Mouse (Mus musculus) heart, adult 8-10 months (tissue): ENCODE results near the gene Lsamp. TPM values are rescaled to one million over a fixed set of nuclear protein-coding genes. Genes with fewer than 3 reads are reported as not detected.

Experiments
- DNase-seq: peaks from one replicate; pipeline ENCODE4 v3.0.0; 2022; ENCODE audit warnings: low spot score
- total RNA-seq, 4 experiments: library from RNA; stranded (reverse); gene quantifications; 2 replicates each; pipeline ENCODE4 v1.2.4; 2022

Gene Lsamp
- total RNA-seq, 4 experiments from 2014 or later: 1.0 to 2.0 (median 1.4) TPM

GRCm38 (mm10) chr16:40656871-40657270 is 672.7 kb downstream of the Lsamp start:
- DNase-seq: no peak

GRCm38 (mm10) chr16:40685531-40685930 is 701.4 kb downstream of the Lsamp start:
- no peak for DNase-seq

GRCm38 (mm10) chr16:40692292-40692691 is 708.1 kb downstream of the Lsamp start:
- DNase-seq: no peak

- DNase-seq: no peak
Observed at GRCm38 (mm10) chr16:40697253-40697652, 713.1 kb downstream of the Lsamp start.

GRCm38 (mm10) chr16:40708558-40708957 is 724.4 kb downstream of the Lsamp start:
- DNase-seq: no peak

GRCm38 (mm10) chr16:40709574-40709973 is 725.4 kb downstream of the Lsamp start:
- DNase-seq: no peak

GRCm38 (mm10) chr16:40710068-40710467 is 725.9 kb downstream of the Lsamp start:
- DNase-seq: no peak

- no peak for DNase-seq
Observed at GRCm38 (mm10) chr16:40710491-40710890, 726.3 kb downstream of the Lsamp start.

GRCm38 (mm10) chr16:40713725-40714124 is 729.6 kb downstream of the Lsamp start:
- no peak for DNase-seq

GRCm38 (mm10) chr16:40739015-40739414 is 754.9 kb downstream of the Lsamp start:
- DNase-seq: no peak

GRCm38 (mm10) chr16:40739771-40740170 is 755.6 kb downstream of the Lsamp start:
- no peak for DNase-seq

- no peak for DNase-seq
Observed at GRCm38 (mm10) chr16:40740273-40740672, 756.1 kb downstream of the Lsamp start.

- no peak for DNase-seq
Observed at GRCm38 (mm10) chr16:40827191-40827590, 843.0 kb downstream of the Lsamp start.

- no peak for DNase-seq
Observed at GRCm38 (mm10) chr16:40831536-40831935, 847.4 kb downstream of the Lsamp start.

- no peak for DNase-seq
Observed at GRCm38 (mm10) chr16:40841765-40842164, 857.6 kb downstream of the Lsamp start.

GRCm38 (mm10) chr16:40866733-40867132 is 882.6 kb downstream of the Lsamp start:
- no peak for DNase-seq

GRCm38 (mm10) chr16:40878301-40878700 is 894.1 kb downstream of the Lsamp start:
- no peak for DNase-seq

- no peak for DNase-seq
Observed at GRCm38 (mm10) chr16:40881942-40882341, 897.8 kb downstream of the Lsamp start.

- DNase-seq: no peak
Observed at GRCm38 (mm10) chr16:40891338-40891737, 907.2 kb downstream of the Lsamp start.

- DNase-seq: no peak
Observed at GRCm38 (mm10) chr16:40897768-40898327, 913.7 kb downstream of the Lsamp start.

GRCm38 (mm10) chr16:40907892-40908291 is 923.7 kb downstream of the Lsamp start:
- no peak for DNase-seq

- no peak for DNase-seq
Observed at GRCm38 (mm10) chr16:40914141-40914540, 930.0 kb downstream of the Lsamp start.

- no peak for DNase-seq
Observed at GRCm38 (mm10) chr16:40930596-40930995, 946.4 kb downstream of the Lsamp start.

GRCm38 (mm10) chr16:40942266-40942665 is 958.1 kb downstream of the Lsamp start:
- DNase-seq: no peak
